In genomic region chr2:73313117-73313501, GRCm38 (mm10) we compare ENCODE assay signal across 9 mouse cellular contexts. TPM values are rescaled to one million over a fixed set of nuclear protein-coding genes. Genes with fewer than 3 reads are reported as not detected.
DNase-seq lines count a peak whose midpoint lies in the region; ATAC-seq and TF ChIP-seq lines count a peak whose summit lies in the region.
"Had no signal": no experiment of that assay in that cellular context is flagged by ENCODE, and none has a peak within 500 bp of the region (broad histone marks: within the 10 kb centered on the region; RNA-seq: fewer than 3 reads in every experiment).

No protein-coding gene starts in this region.

- peak overlapping the region; percentile 90 for H3K27ac ChIP-seq in embryonic facial prominence, embryonic 15.5 days (replicated peaks)
- peak overlapping the region; percentile 79 to 90 for H3K27ac ChIP-seq in heart, embryonic 14.5 days (replicated peaks in 1 of 2; ENCODE audit: control insufficient read depth in 1 of 2, insufficient read depth in 1 of 2, low read depth in 2 of 2, low read length in 2 of 2)
- peak overlapping the region; percentile 93 for H3K27ac ChIP-seq in liver, postnatal 0 days (ENCODE audit: low read depth)
- H3K27ac ChIP-seq in neural tube, embryonic 15.5 days (replicated peaks), result peak overlapping the region; percentile 86

- peaks cover 15% of the 10 kb centered on the region for H3K4me1 ChIP-seq in embryonic facial prominence, embryonic 15.5 days
- peaks cover 0 to 13% of the 10 kb centered on the region in 2 experiments; a peak in 3 of 4 replicates for H3K4me1 ChIP-seq in heart, embryonic 14.5 days (ENCODE audit: control insufficient read depth in 2 of 2, insufficient read depth in 2 of 2, low read length in 2 of 2)
- H3K4me1 ChIP-seq in liver, postnatal 0 days (ENCODE audit: insufficient read depth), result peaks cover 13% of the 10 kb centered on the region; the same call in 1 of the 2 replicates
- H3K4me1 ChIP-seq in neural tube, embryonic 15.5 days, result peaks cover 15% of the 10 kb centered on the region

- peak overlapping the region; percentile 62 for H3K4me2 ChIP-seq in embryonic facial prominence, embryonic 15.5 days (replicated peaks)
- peak overlapping the region; percentile 77 for H3K4me2 ChIP-seq in heart, embryonic 14.5 days (ENCODE audit: low read length)
- peak overlapping the region; percentile 72 for H3K4me2 ChIP-seq in liver, postnatal 0 days (ENCODE audit: low read depth, low read length)
- peak overlapping the region; percentile 57 for H3K4me2 ChIP-seq in neural tube, embryonic 15.5 days

- H3K27me3 ChIP-seq in embryonic facial prominence, embryonic 15.5 days, result no peaks in the 10 kb centered on the region
- no peaks in the 10 kb centered on the region for H3K27me3 ChIP-seq in heart, embryonic 14.5 days (ENCODE audit: control insufficient read depth, insufficient read depth, low read length)
- no peaks in the 10 kb centered on the region for H3K27me3 ChIP-seq in liver, postnatal 0 days (ENCODE audit: insufficient read depth, low read length)
- H3K27me3 ChIP-seq in neural tube, embryonic 15.5 days (replicated peaks), result no peaks in the 10 kb centered on the region

- 31% methylated on average over 14 of the region's 14 CpGs for WGBS in embryonic facial prominence, embryonic 15.5 days
- 24% methylated on average over 14 of the region's 14 CpGs for WGBS in heart, embryonic 14.5 days
- WGBS in liver, postnatal 0 days (ENCODE audit: insufficient replicate concordance), result 16% methylated on average over 14 of the region's 14 CpGs
- 42% methylated on average over 14 of the region's 14 CpGs for WGBS in neural tube, embryonic 15.5 days

- peak overlapping the region; percentile 75 for H3K4me3 ChIP-seq in embryonic facial prominence, embryonic 15.5 days (replicated peaks)
- H3K4me3 ChIP-seq in heart, embryonic 14.5 days (ENCODE audit: control insufficient read depth in 1 of 2, insufficient read depth in 1 of 2, low read depth in 1 of 2, low read length in 2 of 2), result peak overlapping the region; percentile 50 to 78
- peak overlapping the region; percentile 78 for H3K4me3 ChIP-seq in liver, postnatal 0 days (ENCODE audit: low read depth, low read length)
- peak overlapping the region; percentile 85 for H3K4me3 ChIP-seq in neural tube, embryonic 15.5 days (replicated peaks)

- TF ChIP-seq EP300 in liver, postnatal 0 days (IDR thresholded peaks at IDR 0.05; ENCODE audit: low read depth), result peak; percentile 26; the same call in 1 of the 2 replicates

- peak; percentile 29 to 36 for DNase-seq in adrenal gland, postnatal 36 days
- peak; percentile 42 for DNase-seq in kidney, postnatal 10 days
- DNase-seq in liver, postnatal 0 days, result peak; percentile 61
- peak; percentile 34 for DNase-seq in thymus, postnatal 14 days

- no peaks in the 10 kb centered on the region for H3K9me3 ChIP-seq in embryonic facial prominence, embryonic 15.5 days (replicated peaks)
- H3K9me3 ChIP-seq in heart, embryonic 14.5 days (ENCODE audit: control insufficient read depth, low read length), result no peaks in the 10 kb centered on the region
- no peaks in the 10 kb centered on the region for H3K9me3 ChIP-seq in liver, postnatal 0 days (ENCODE audit: low read length)
- H3K9me3 ChIP-seq in neural tube, embryonic 15.5 days (replicated peaks), result no peaks in the 10 kb centered on the region

- peak; percentile 34 for ATAC-seq in CD4-positive, CD25-positive, alpha-beta regulatory T cell, adult 4 months
- ATAC-seq in embryonic facial prominence, embryonic 15.5 days (ENCODE audit: insufficient number of reproducible peaks, low FRiP score, low TSS enrichment, low read depth), result no peak
- ATAC-seq in heart, embryonic 14.5 days (ENCODE audit: insufficient number of reproducible peaks, insufficient read depth, low FRiP score, low read depth), result 0 out of 2 replicates have a peak, but pooled peaks have one; percentile 10
- peak; percentile 55 for ATAC-seq in liver, postnatal 0 days
- peak; percentile 30 for ATAC-seq in neural tube, embryonic 15.5 days (ENCODE audit: low FRiP score)

- H3K9ac ChIP-seq in embryonic facial prominence, embryonic 15.5 days, result peak overlapping the region; percentile 57
- peak overlapping the region; percentile 84 for H3K9ac ChIP-seq in heart, embryonic 14.5 days (ENCODE audit: low read length)
- H3K9ac ChIP-seq in liver, postnatal 0 days (replicated peaks), result peak overlapping the region; percentile 69
- H3K9ac ChIP-seq in neural tube, embryonic 15.5 days (replicated peaks), result peak overlapping the region; percentile 67

- no peak for TF ChIP-seq CTCF in liver, postnatal 0 days (IDR thresholded peaks at IDR 0.05; ENCODE audit: low read depth)

- H3K36me3 ChIP-seq in embryonic facial prominence, embryonic 15.5 days, result peaks cover 20% of the 10 kb centered on the region
- peaks cover 30% of the 10 kb centered on the region for H3K36me3 ChIP-seq in heart, embryonic 14.5 days (ENCODE audit: control insufficient read depth, insufficient read depth, low read length)
- peaks cover 31% of the 10 kb centered on the region for H3K36me3 ChIP-seq in liver, postnatal 0 days (replicated peaks; ENCODE audit: insufficient read depth, low read length)
- peaks cover 17% of the 10 kb centered on the region for H3K36me3 ChIP-seq in neural tube, embryonic 15.5 days

RNA-seq across cellular contexts. Expression of gene Cir1, which starts 0.6 kb away (rescaled TPM):
- 10 to 100 TPM; 18.1 to 29.4 TPM for polyA plus RNA-seq in CD4-positive, CD25-positive, alpha-beta regulatory T cell, adult 4 months (2017; shearing (Covaris generic))
- total RNA-seq in adrenal gland, postnatal 36 days (2021), result 10 to 100 TPM; 15.7 to 21.3 TPM
- 23.3 and 26.6 TPM in 2 replicates for polyA plus RNA-seq in embryonic facial prominence, embryonic 15.5 days (2015; fragmentation: Nextera tagmentation; extraction: Ambion mirVana)
- 15.4 and 19.0 TPM in 2 replicates for polyA plus RNA-seq in heart, embryonic 14.5 days (2014; fragmentation: Nextera tagmentation; extraction: Ambion mirVana)
- 18.4 and 21.4 TPM in 2 replicates for polyA plus RNA-seq in liver, postnatal 0 days (2015; fragmentation: Nextera tagmentation; extraction: Ambion mirVana)
- 23.1 and 26.9 TPM in 2 replicates for polyA plus RNA-seq in neural tube, embryonic 15.5 days (2015; fragmentation: Nextera tagmentation; extraction: Ambion mirVana)

RNA-seq across cellular contexts. Expression of gene Scrn3, which starts 0.7 kb away (rescaled TPM):
- 10 to 100 TPM; 11.4 to 11.5 TPM for polyA plus RNA-seq in CD4-positive, CD25-positive, alpha-beta regulatory T cell, adult 4 months (2017; shearing (Covaris generic))
- total RNA-seq in adrenal gland, postnatal 36 days (2021), result 10 to 100 TPM; 18.8 to 26.8 TPM
- 14.1 and 14.7 TPM in 2 replicates for polyA plus RNA-seq in embryonic facial prominence, embryonic 15.5 days (2015; fragmentation: Nextera tagmentation; extraction: Ambion mirVana)
- polyA plus RNA-seq in heart, embryonic 14.5 days (2014; fragmentation: Nextera tagmentation; extraction: Ambion mirVana), result 13.7 and 14.3 TPM in 2 replicates
- polyA plus RNA-seq in liver, postnatal 0 days (2015; fragmentation: Nextera tagmentation; extraction: Ambion mirVana), result 20.5 and 21.9 TPM in 2 replicates
- 9.8 TPM in 2 replicates for polyA plus RNA-seq in neural tube, embryonic 15.5 days (2015; fragmentation: Nextera tagmentation; extraction: Ambion mirVana)

RNA-seq across cellular contexts. Expression of gene Sp9, which starts 41.4 kb away (rescaled TPM):
- polyA plus RNA-seq in CD4-positive, CD25-positive, alpha-beta regulatory T cell, adult 4 months (2017; shearing (Covaris generic)), result not detected
- total RNA-seq in adrenal gland, postnatal 36 days (2021), result not detected
- 2.7 and 2.9 TPM in 2 replicates for polyA plus RNA-seq in embryonic facial prominence, embryonic 15.5 days (2015; fragmentation: Nextera tagmentation; extraction: Ambion mirVana)
- not detected in 2 replicates for polyA plus RNA-seq in heart, embryonic 14.5 days (2014; fragmentation: Nextera tagmentation; extraction: Ambion mirVana)
- not detected in 2 replicates for polyA plus RNA-seq in liver, postnatal 0 days (2015; fragmentation: Nextera tagmentation; extraction: Ambion mirVana)
- polyA plus RNA-seq in neural tube, embryonic 15.5 days (2015; fragmentation: Nextera tagmentation; extraction: Ambion mirVana), result 1.1 and 1.4 TPM in 2 replicates
- total RNA-seq: gastrocnemius, postnatal 4 days had no signal
